Mouse (Mus musculus) heart, postnatal 0 days (tissue): ENCODE measurements around the gene Srsf4.

Experiments used
- CTCF ChIP-seq: IDR thresholded peaks from 2 replicates; pipeline ENCODE4 v1.5.1; 2016; ENCODE audit warnings: antibody characterized with exemption, control low read depth, low read depth
- EP300 ChIP-seq: IDR thresholded peaks from 2 replicates; pipeline ENCODE4 v1.6.1; 2016; ENCODE audit warnings: antibody characterized with exemption, low read depth

DNA sequence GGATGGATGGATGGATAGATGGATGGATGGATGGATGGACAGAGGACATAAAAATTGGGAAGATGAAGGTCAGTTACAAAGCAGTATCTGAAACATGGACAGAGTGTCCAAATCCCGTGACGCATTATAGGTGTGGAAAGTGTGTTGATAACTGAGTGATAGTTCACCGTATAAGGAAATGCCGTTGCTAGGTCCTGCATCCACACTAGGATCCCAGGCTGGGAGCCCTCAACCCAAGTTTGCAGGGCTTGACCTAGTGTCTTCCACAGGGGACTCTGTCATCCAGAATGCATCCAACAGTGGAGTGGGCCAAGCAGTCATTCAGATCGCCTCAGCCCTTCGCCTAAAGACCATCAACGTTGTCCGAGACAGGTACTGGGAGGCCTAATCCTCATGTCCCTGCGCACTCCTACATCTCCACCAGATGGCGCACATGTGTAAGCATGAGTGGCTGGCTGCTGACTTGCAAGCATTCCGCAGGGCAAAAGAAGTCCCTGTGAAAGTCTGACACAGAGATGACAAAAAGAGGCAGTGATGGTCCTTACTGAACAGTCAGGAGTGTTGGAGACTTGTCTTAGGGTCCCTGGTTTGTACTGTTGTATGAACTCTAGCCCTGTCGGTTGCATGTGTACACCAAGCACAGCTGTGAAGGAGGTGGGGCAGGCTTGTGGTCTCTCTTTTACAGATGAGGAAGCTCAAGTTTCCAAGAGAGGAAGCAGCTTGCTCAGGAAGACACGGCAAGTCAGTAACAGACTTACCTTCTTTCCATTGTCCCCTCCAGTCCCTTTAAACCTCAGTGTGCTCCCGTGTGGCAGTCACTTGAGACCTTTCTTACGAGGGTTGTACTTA is 12.7 kb upstream of the Srsf4 start:
- TF ChIP-seq EP300 (no peak), CTCF (peak; percentile 99)
